Mouse (Mus musculus) cerebellum, postnatal 4 days (tissue): ENCODE results near the gene Gm2431.

Source experiments
- DNase-seq, 2 experiments: peaks; one replicate each; pipeline ENCODE4 v3.0.0; 2022; ENCODE audit warnings: low spot score in 2 of 2, mixed read lengths in 1 of 2

The Gm2431 gene

GRCm38 (mm10) chr7:142211559-142211958, 46.6 kb downstream of the Gm2431 start, which contains the start of gene Gm7579:
Gene Gm7579, plus strand, starts transcription at chr7:142211859.
- DNase-seq, result no peak
